Mouse (Mus musculus): Measurements from ENCODE around the gene Cyct. TPM values are rescaled to one million over a fixed set of nuclear protein-coding genes. Genes with fewer than 3 reads are reported as not detected.

Cyct gene
- total and polyA plus RNA-seq, 3 experiments, result 0.33 TPM; not detected in 2

- Histone ChIP-seq H3K9ac (ENCODE audit: control insufficient read depth, low read depth, low read length, poor library complexity, severe bottlenecking) (no peak overlapping the region), H3K4me3 (ENCODE audit: control insufficient read depth in 1 of 2, insufficient read depth in 1 of 2, low read depth in 2 of 2, low read length in 2 of 2) (no peak overlapping the region), H3K27ac (ENCODE audit: control insufficient read depth, low read depth, low read length) (no peak overlapping the region), H3K79me2 (ENCODE audit: control insufficient read depth, insufficient read depth, low read length, poor library complexity) (no peaks in the 10 kb centered on the region), H3K36me3 (ENCODE audit: control insufficient read depth in 1 of 2, insufficient read depth in 2 of 2, low read length in 2 of 2) (no peaks in the 10 kb centered on the region), H3K4me1 (ENCODE audit: control insufficient read depth in 1 of 2, insufficient read depth in 2 of 2, low read length in 2 of 2) (no peaks in the 10 kb centered on the region), H3K27me3 (ENCODE audit: control insufficient read depth in 1 of 2, insufficient read depth in 2 of 2, low read length in 2 of 2) (no peaks in the 10 kb centered on the region), H3K9me3 (replicated peaks; ENCODE audit: insufficient read depth, low read length) (no peaks in the 10 kb centered on the region)
- no peak for TF ChIP-seq SIN3A (IDR thresholded peaks at IDR 0.05; ENCODE audit: low read length)
- TF ChIP-seq SMC3 (IDR thresholded peaks at IDR 0.05; ENCODE audit: low read depth, low read length), result no peak
- TF ChIP-seq POLR2A (IDR thresholded peaks at IDR 0.05; ENCODE audit: control insufficient read depth in 1 of 2, insufficient read depth in 1 of 2, low read depth in 1 of 2, low read length in 2 of 2, poor library complexity in 1 of 2), result no peak
- TF ChIP-seq RAD21 (IDR thresholded peaks at IDR 0.05; ENCODE audit: low read depth, low read length), result no peak
- no peak for TF ChIP-seq NELFE (IDR thresholded peaks at IDR 0.05; ENCODE audit: low read depth, low read length)
- TF ChIP-seq E2F4 (IDR thresholded peaks at IDR 0.05; ENCODE audit: borderline replicate concordance, low read depth, low read length), result no peak
- TF ChIP-seq ELF1 (IDR thresholded peaks at IDR 0.05; ENCODE audit: low read depth, low read length), result no peak
- TF ChIP-seq RCOR1 (IDR thresholded peaks at IDR 0.05; ENCODE audit: low read depth, low read length), result no peak
- no peak for TF ChIP-seq ETS1 (IDR thresholded peaks at IDR 0.05; ENCODE audit: low read depth, low read length)
- TF ChIP-seq JUND (IDR thresholded peaks at IDR 0.05; ENCODE audit: low read depth, low read length), result no peak
- DNase-seq (ENCODE audit: low read depth, low spot score), result peak; percentile 2
Measured at GRCm38 (mm10) chr2:76320336-76320735, 39.9 kb downstream of the Cyct start.

GRCm38 (mm10) chr2:76319231-76319630, 41.0 kb downstream of the Cyct start:
- no peak for DNase-seq (ENCODE audit: low read depth, low spot score)
- Histone ChIP-seq H3K27me3 (ENCODE audit: control insufficient read depth in 1 of 2, insufficient read depth in 2 of 2, low read length in 2 of 2) (no peaks in the 10 kb centered on the region), H3K4me3 (ENCODE audit: control insufficient read depth in 1 of 2, insufficient read depth in 1 of 2, low read depth in 2 of 2, low read length in 2 of 2) (no peak overlapping the region), H3K9ac (ENCODE audit: control insufficient read depth, low read depth, low read length, poor library complexity, severe bottlenecking) (no peak overlapping the region), H3K4me1 (ENCODE audit: control insufficient read depth in 1 of 2, insufficient read depth in 2 of 2, low read length in 2 of 2) (no peaks in the 10 kb centered on the region), H3K36me3 (ENCODE audit: control insufficient read depth in 1 of 2, insufficient read depth in 2 of 2, low read length in 2 of 2) (no peaks in the 10 kb centered on the region), H3K9me3 (replicated peaks; ENCODE audit: insufficient read depth, low read length) (no peaks in the 10 kb centered on the region), H3K79me2 (ENCODE audit: control insufficient read depth, insufficient read depth, low read length, poor library complexity) (no peaks in the 10 kb centered on the region), H3K27ac (ENCODE audit: control insufficient read depth, low read depth, low read length) (no peak overlapping the region)
- no peak for TF ChIP-seq E2F4 (IDR thresholded peaks at IDR 0.05; ENCODE audit: borderline replicate concordance, low read depth, low read length)
- TF ChIP-seq SIN3A (IDR thresholded peaks at IDR 0.05; ENCODE audit: low read length), result no peak
- no peak for TF ChIP-seq CHD2 (IDR thresholded peaks at IDR 0.05; ENCODE audit: low read length)
- TF ChIP-seq USF2 (IDR thresholded peaks at IDR 0.05; ENCODE audit: borderline replicate concordance in 1 of 2, insufficient read depth in 1 of 2, low read depth in 1 of 2, low read length in 2 of 2), result no peak
- TF ChIP-seq JUND (IDR thresholded peaks at IDR 0.05; ENCODE audit: low read depth, low read length), result no peak
- no peak for TF ChIP-seq UBTF (IDR thresholded peaks at IDR 0.05; ENCODE audit: borderline replicate concordance, insufficient read depth, low read depth, low read length)
- TF ChIP-seq CHD1 (IDR thresholded peaks at IDR 0.05; ENCODE audit: low read depth, low read length), result no peak
- TF ChIP-seq POLR2AphosphoS2 (IDR thresholded peaks at IDR 0.05; ENCODE audit: low read length), result no peak
- TF ChIP-seq MEF2A (IDR thresholded peaks at IDR 0.05; ENCODE audit: extremely low read depth, insufficient replicate concordance, low read depth, low read length, poor library complexity, severe bottlenecking), result no peak
- no peak for TF ChIP-seq MAFK (IDR thresholded peaks at IDR 0.05; ENCODE audit: borderline replicate concordance, low read depth, low read length)
- TF ChIP-seq KAT2A (conservative IDR thresholded peaks at IDR 0.05; ENCODE audit: low read depth, low read length), result no peak
- no peak for TF ChIP-seq RCOR1 (IDR thresholded peaks at IDR 0.05; ENCODE audit: low read depth, low read length)
- no peak for TF ChIP-seq ZKSCAN1 (IDR thresholded peaks at IDR 0.05; ENCODE audit: low read depth, low read length)
- no peak for TF ChIP-seq MXI1 (IDR thresholded peaks at IDR 0.05; ENCODE audit: low read depth, low read length)
- no peak for TF ChIP-seq MYB (IDR thresholded peaks at IDR 0.05; ENCODE audit: low read depth, low read length)
- TF ChIP-seq MYC (IDR thresholded peaks at IDR 0.05; ENCODE audit: low read depth, low read length), result no peak
- TF ChIP-seq GATA1 (IDR thresholded peaks at IDR 0.05; ENCODE audit: low read depth, low read length), result no peak
